Mouse (Mus musculus) liver, postnatal 0 days (tissue): Measurements from ENCODE around the gene Tmem126a.

Experiments used
- CTCF ChIP-seq: sonication (generic); IDR thresholded peaks from 2 replicates; pipeline ENCODE4 v1.5.1; 2016; ENCODE audit warnings: antibody characterized with exemption, low read depth
- EP300 ChIP-seq: IDR thresholded peaks from 2 replicates; pipeline ENCODE4 v1.6.1; 2016; ENCODE audit warnings: antibody characterized with exemption, low read depth, mild to moderate bottlenecking

- TF ChIP-seq CTCF = no peak
- no peak for TF ChIP-seq EP300
Measured at GRCm38 (mm10) chr7:90482607-90483006, 25.6 kb upstream of the Tmem126a start.
